Comparison of ENCODE assay signal across 15 mouse cellular contexts in the genomic region with DNA sequence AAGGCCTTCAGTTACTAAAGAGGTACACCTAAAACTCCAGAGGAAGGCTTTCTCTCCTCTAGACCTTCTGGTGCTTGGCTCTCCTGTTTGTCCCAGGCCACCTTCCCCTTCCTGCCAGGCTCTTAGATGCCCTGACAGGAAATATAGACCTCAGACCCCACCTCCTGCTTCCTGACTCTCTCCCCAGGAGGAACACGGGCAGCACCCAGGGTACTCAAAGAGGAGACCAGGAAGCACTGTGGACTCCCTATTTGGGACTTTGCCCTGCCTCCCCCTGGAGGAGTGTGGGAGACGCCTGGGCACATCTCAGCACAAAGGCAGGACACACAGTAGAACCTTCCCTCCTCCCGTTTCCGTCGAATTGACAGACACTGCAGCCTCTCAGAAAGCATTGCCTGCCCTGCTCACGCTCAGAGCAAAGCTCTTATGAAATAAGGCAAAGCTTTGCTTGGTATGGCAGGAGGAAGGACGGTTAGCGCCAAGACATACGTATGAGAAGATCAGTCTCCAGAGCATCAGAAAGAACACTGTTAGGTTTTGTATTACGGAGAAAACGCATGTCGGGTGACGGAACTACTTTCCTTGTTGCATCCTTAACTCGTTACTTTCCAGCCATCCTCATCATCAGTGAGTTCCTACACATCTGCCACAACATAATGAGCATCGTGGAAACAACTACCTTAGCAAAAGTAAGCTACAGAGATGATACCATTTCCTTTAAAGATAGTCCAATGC. TPM values are rescaled to one million over a fixed set of nuclear protein-coding genes. Genes with fewer than 3 reads are reported as not detected.
DNase-seq lines count a peak whose midpoint lies in the region; ATAC-seq and TF ChIP-seq lines count a peak whose summit lies in the region.
"Had no signal": no experiment of that assay in that cellular context is flagged by ENCODE, and none has a peak within 500 bp of the region (broad histone marks: within the 10 kb centered on the region; RNA-seq: fewer than 3 reads in every experiment).

No protein-coding gene starts in this region.

- no peak overlapping the region for H3K9ac ChIP-seq in lung, postnatal 0 days (replicated peaks; ENCODE audit: low read depth)
- H3K9ac ChIP-seq in hindbrain, embryonic 16.5 days (ENCODE audit: low read depth, low read length): no peak overlapping the region
- no peak overlapping the region for H3K9ac ChIP-seq in intestine, postnatal 0 days (ENCODE audit: low read depth, low read length)
- H3K9ac ChIP-seq: embryonic facial prominence, embryonic 15.5 days; limb, embryonic 12.5 days had no signal

- TF ChIP-seq EP300 in lung, postnatal 0 days (IDR thresholded peaks at IDR 0.05): no peak

- no peaks in the 10 kb centered on the region for H3K27me3 ChIP-seq in lung, postnatal 0 days (replicated peaks; ENCODE audit: insufficient read depth, low read length)
- H3K27me3 ChIP-seq in hindbrain, embryonic 16.5 days (replicated peaks; ENCODE audit: control insufficient read depth, insufficient read depth, low read length): no peaks in the 10 kb centered on the region
- H3K27me3 ChIP-seq in intestine, postnatal 0 days (replicated peaks; ENCODE audit: control insufficient read depth, insufficient read depth, low read length): no peaks in the 10 kb centered on the region
- H3K27me3 ChIP-seq: embryonic facial prominence, embryonic 15.5 days; limb, embryonic 12.5 days had no signal

- TF ChIP-seq CTCF in lung, postnatal 0 days (IDR thresholded peaks at IDR 0.05): no peak
- no peak for TF ChIP-seq CTCF in intestine, postnatal 0 days (IDR thresholded peaks at IDR 0.05; ENCODE audit: low read depth)

- no peaks in the 10 kb centered on the region for H3K4me1 ChIP-seq in lung, postnatal 0 days (ENCODE audit: insufficient read depth, low read depth, low read length)
- no peaks in the 10 kb centered on the region for H3K4me1 ChIP-seq in hindbrain, embryonic 16.5 days (ENCODE audit: control insufficient read depth, insufficient read depth, low read depth, low read length)
- H3K4me1 ChIP-seq in intestine, postnatal 0 days (replicated peaks; ENCODE audit: control insufficient read depth, insufficient read depth, low read length): no peaks in the 10 kb centered on the region
- H3K4me1 ChIP-seq: embryonic facial prominence, embryonic 15.5 days; limb, embryonic 12.5 days had no signal

- H3K4me3 ChIP-seq in lung, postnatal 0 days (ENCODE audit: low read depth, low read length): no peak overlapping the region
- no peak overlapping the region for H3K4me3 ChIP-seq in hindbrain, embryonic 16.5 days (ENCODE audit: low read length)
- H3K4me3 ChIP-seq in intestine, postnatal 0 days (ENCODE audit: low read depth, low read length): no peak overlapping the region
- H3K4me3 ChIP-seq: embryonic facial prominence, embryonic 15.5 days; limb, embryonic 12.5 days had no signal

- 69% methylated on average over 15 of the region's 15 CpGs for WGBS in lung, postnatal 0 days
- 86% methylated on average over 15 of the region's 15 CpGs for WGBS in hindbrain, embryonic 16.5 days
- WGBS in intestine, postnatal 0 days: 76% methylated on average over 15 of the region's 15 CpGs

- no peak overlapping the region for H3K27ac ChIP-seq in lung, postnatal 0 days (ENCODE audit: low read length)
- H3K27ac ChIP-seq in hindbrain, embryonic 16.5 days (ENCODE audit: low read depth, low read length): no peak overlapping the region
- H3K27ac ChIP-seq in intestine, postnatal 0 days (ENCODE audit: low read depth, low read length): no peak overlapping the region
- H3K27ac ChIP-seq: embryonic facial prominence, embryonic 15.5 days; limb, embryonic 12.5 days had no signal

- no peak overlapping the region for H3K4me2 ChIP-seq in lung, postnatal 0 days (replicated peaks; ENCODE audit: low read depth, low read length)
- H3K4me2 ChIP-seq in hindbrain, embryonic 16.5 days (ENCODE audit: low read length): no peak overlapping the region
- no peak overlapping the region for H3K4me2 ChIP-seq in intestine, postnatal 0 days (replicated peaks; ENCODE audit: low read depth)
- H3K4me2 ChIP-seq: embryonic facial prominence, embryonic 15.5 days; limb, embryonic 12.5 days had no signal

- peak; percentile 26; the same call in 1 of the 2 replicates for ATAC-seq in lung, postnatal 0 days
- ATAC-seq in hematopoietic stem cell, adult 5-6 weeks (replicated peaks in 1 of 2; ENCODE audit: insufficient read depth in 1 of 2, low FRiP score in 2 of 2, low TSS enrichment in 1 of 2, low read depth in 1 of 2, poor library complexity in 2 of 2, severe bottlenecking in 2 of 2): peak; percentile 81 to 82
- ATAC-seq in megakaryocyte-erythroid progenitor cell, adult 5-6 weeks (replicated peaks; ENCODE audit: low FRiP score, low TSS enrichment, poor library complexity, severe bottlenecking): 0 out of 2 replicates have a peak, but pooled peaks have one; percentile 2
- ATAC-seq in hindbrain, embryonic 16.5 days: no peak
- ATAC-seq in intestine, postnatal 0 days: no peak
- ATAC-seq: forebrain, embryonic 16.5 days had no signal

- H3K9me3 ChIP-seq in lung, postnatal 0 days (ENCODE audit: low read length): no peaks in the 10 kb centered on the region
- no peaks in the 10 kb centered on the region for H3K9me3 ChIP-seq in hindbrain, embryonic 16.5 days (ENCODE audit: control insufficient read depth, low read length)
- H3K9me3 ChIP-seq in intestine, postnatal 0 days (ENCODE audit: control insufficient read depth): no peaks in the 10 kb centered on the region
- H3K9me3 ChIP-seq: embryonic facial prominence, embryonic 15.5 days; limb, embryonic 12.5 days had no signal

- no peak for DNase-seq in lung, postnatal 0 days (ENCODE audit: low spot score)
- no peak for DNase-seq in lung, adult 18-20 months
- DNase-seq in lung, postnatal 36 days: no peak
- DNase-seq in adrenal gland, postnatal 36 days: no peak
- DNase-seq: adrenal gland, adult 8-10 months; gastrocnemius, postnatal 36 days; kidney, postnatal 36 days; right cerebral cortex, postnatal 25 days had no signal

- H3K36me3 ChIP-seq in lung, postnatal 0 days (ENCODE audit: insufficient read depth, low read length): no peaks in the 10 kb centered on the region
- H3K36me3 ChIP-seq in hindbrain, embryonic 16.5 days (ENCODE audit: control insufficient read depth, insufficient read depth, low read length): no peaks in the 10 kb centered on the region
- H3K36me3 ChIP-seq in intestine, postnatal 0 days (ENCODE audit: control insufficient read depth, insufficient read depth): no peaks in the 10 kb centered on the region
- H3K36me3 ChIP-seq: embryonic facial prominence, embryonic 15.5 days; limb, embryonic 12.5 days had no signal

RNA-seq across cellular contexts. Expression of a gene that starts 54.3 kb away (rescaled TPM):
- polyA plus RNA-seq in lung, postnatal 0 days (2015; fragmentation: Nextera tagmentation; extraction: Ambion mirVana): 175 and 194 TPM in 2 replicates
- 1,887 and 2,311 TPM in 2 replicates for total RNA-seq in hematopoietic stem cell, adult 5-6 weeks (2017)
- 952 and 1,071 TPM in 2 replicates for total RNA-seq in megakaryocyte-erythroid progenitor cell, adult 5-6 weeks (2014; fragmentation: Nextera tagmentation)
- total RNA-seq in megakaryocyte-erythroid progenitor cell, adult 5-6 weeks (2017): 3,362 and 3,603 TPM in 2 replicates
- polyA plus RNA-seq in hindbrain, embryonic 16.5 days (2015; fragmentation: Nextera tagmentation; extraction: Ambion mirVana): 277 and 281 TPM in 2 replicates
- polyA plus RNA-seq in intestine, postnatal 0 days (2015; fragmentation: Nextera tagmentation; extraction: Ambion mirVana): 209 and 220 TPM in 2 replicates
- 100 to 1,000 TPM; 287 to 329 TPM for total RNA-seq in adrenal gland, postnatal 36 days (2021)

Comparison
In these comparisons a context has a peak if more than half of its experiments do, and no peak if none do; other contexts are left out.
1. ATAC-seq: peak in lung, postnatal 0 days (single experiment), hematopoietic stem cell, adult 5-6 weeks (2 of 2) and megakaryocyte-erythroid progenitor cell, adult 5-6 weeks (single experiment); none in hindbrain, embryonic 16.5 days (single experiment) and intestine, postnatal 0 days (single experiment).